ENCODE assay signal across 21 mouse cellular contexts in genomic region chr3:107099866-107100265, GRCm38 (mm10). TPM values are rescaled to one million over a fixed set of nuclear protein-coding genes. Genes with fewer than 3 reads are reported as not detected.
DNase-seq lines count a peak whose midpoint lies in the region; ATAC-seq lines count a peak whose summit lies in the region.
"Had no signal": no experiment of that assay in that cellular context is flagged by ENCODE, and none has a peak within 500 bp of the region (broad histone marks: within the 10 kb centered on the region; RNA-seq: fewer than 3 reads in every experiment).

No protein-coding gene starts in this region.

- ATAC-seq in CD4-positive, CD25-positive, alpha-beta regulatory T cell, adult 4 months, result peak; percentile 75
- peak; percentile 70 for ATAC-seq in inflammation-experienced regulatory T-cells, adult 6 months
- ATAC-seq in midbrain, embryonic 16.5 days, result no peak
- ATAC-seq: forebrain, embryonic 15.5 days; hindbrain, embryonic 16.5 days; intestine, embryonic 15.5 days had no signal

- WGBS in midbrain, embryonic 16.5 days, result 21% methylated on average over 2 of the region's 2 CpGs

- DNase-seq in thymus, postnatal 0 days (ENCODE audit: low spot score), result peak; percentile 62
- no peak for DNase-seq in thymus, postnatal 14 days
- DNase-seq in T-cell, adult 2 months (ENCODE audit: low spot score), result peak; percentile 41
- no peak for DNase-seq in left cerebral cortex, postnatal 10 days (ENCODE audit: extremely low spot score in 1 of 2, low spot score in 2 of 2)
- no peak for DNase-seq in left cerebral cortex, postnatal 25 days (ENCODE audit: low spot score in 2 of 2)
- DNase-seq: adrenal gland, adult 2 months; adrenal gland, postnatal 25 days; gastrocnemius, postnatal 36 days; heart, adult 11 months; heart, postnatal 10 days; heart, postnatal 4 days had no signal

- no peaks in the 10 kb centered on the region for H3K9me3 ChIP-seq in midbrain, embryonic 16.5 days (replicated peaks; ENCODE audit: control insufficient read depth, low read length, poor library complexity, severe bottlenecking)
- H3K9me3 ChIP-seq: embryonic facial prominence, embryonic 12.5 days; forebrain, embryonic 15.5 days; heart, embryonic 10.5 days; hindbrain, embryonic 12.5 days; intestine, embryonic 15.5 days had no signal

- peaks cover 4% of the 10 kb centered on the region; the same call in 1 of the 2 replicates for H3K27me3 ChIP-seq in midbrain, embryonic 16.5 days (ENCODE audit: control insufficient read depth, insufficient read depth, low read depth, low read length)
- H3K27me3 ChIP-seq: CH12.LX had no signal

- intact Hi-C loops in left cerebral cortex, postnatal 10 days (cut with DNase I), result loop anchor here (5.0 to 10.0 kb wide), 3 partner anchors 62 to 365 kb away; partner anchors contain the start of gene Lamtor5
- intact Hi-C loops in left cerebral cortex, postnatal 25 days (cut with DNase I), result loop anchor here (10.0 kb wide), 1 partner anchor 355 kb away; the partner anchor contains the start of gene Kcnc4

- no peak overlapping the region for H3K27ac ChIP-seq in midbrain, embryonic 16.5 days (ENCODE audit: low read length)
- H3K27ac ChIP-seq: embryonic facial prominence, embryonic 12.5 days; forebrain, embryonic 15.5 days; heart, embryonic 10.5 days; hindbrain, embryonic 12.5 days; intestine, embryonic 15.5 days had no signal

- H3K4me3 ChIP-seq in midbrain, embryonic 16.5 days (ENCODE audit: low read depth, low read length), result no peak overlapping the region
- H3K4me3 ChIP-seq: embryonic facial prominence, embryonic 12.5 days; heart, embryonic 10.5 days; hindbrain, embryonic 12.5 days; intestine, embryonic 15.5 days had no signal

- H3K9ac ChIP-seq in midbrain, embryonic 16.5 days (ENCODE audit: low read depth, low read length), result no peak overlapping the region
- H3K9ac ChIP-seq: embryonic facial prominence, embryonic 12.5 days; forebrain, embryonic 15.5 days; intestine, embryonic 15.5 days had no signal

- H3K4me1 ChIP-seq in midbrain, embryonic 16.5 days (ENCODE audit: control insufficient read depth, insufficient read depth, low read length), result peaks cover 19% of the 10 kb centered on the region

- no peaks in the 10 kb centered on the region; the same call in 1 of the 2 replicates for H3K36me3 ChIP-seq in midbrain, embryonic 16.5 days (ENCODE audit: control insufficient read depth, insufficient read depth, low read length)
- H3K36me3 ChIP-seq: embryonic facial prominence, embryonic 12.5 days; forebrain, embryonic 15.5 days; heart, embryonic 10.5 days; hindbrain, embryonic 12.5 days; intestine, embryonic 15.5 days had no signal

- no peak overlapping the region for H3K4me2 ChIP-seq in midbrain, embryonic 16.5 days (ENCODE audit: low read length)
- H3K4me2 ChIP-seq: intestine, embryonic 15.5 days had no signal

RNA-seq across cellular contexts. Expression of gene Kcna2, which starts 1.1 kb away (rescaled TPM):
- polyA plus RNA-seq in thymus, postnatal 0 days (2015; fragmentation: Nextera tagmentation; extraction: Ambion mirVana), result 0.18 and 0.29 TPM in 2 replicates
- polyA plus RNA-seq in CD4-positive, CD25-positive, alpha-beta regulatory T cell, adult 4 months (2017; shearing (Covaris generic)), result under 1 TPM; 0.35 to 0.76 TPM
- under 1 TPM; 0.06 to 0.38 (median 0.28) TPM for polyA plus RNA-seq in inflammation-experienced regulatory T-cells, adult 6 months (2017; shearing (Covaris generic))
- 1.6 TPM in 2 replicates for polyA plus RNA-seq in midbrain, embryonic 16.5 days (2015; fragmentation: Nextera tagmentation; extraction: Ambion mirVana)
- 10 to 100 TPM; 54.9 to 58.4 TPM for total RNA-seq in left cerebral cortex, postnatal 10 days (2021)
- total RNA-seq in left cerebral cortex, postnatal 25 days (2021), result 100 to 1,000 TPM; 140 to 147 TPM
- total RNA-seq: CH12.LX had no signal
- polyA plus RNA-seq: heart, embryonic 10.5 days had no signal

Comparison
In these comparisons a context has a peak if more than half of its experiments do, and no peak if none do; other contexts are left out.
1. DNase-seq: peak in thymus, postnatal 0 days (single experiment) and T-cell, adult 2 months (single experiment); none in thymus, postnatal 14 days (single experiment), left cerebral cortex, postnatal 10 days (0 of 2) and left cerebral cortex, postnatal 25 days (0 of 2).